Mouse (Mus musculus) limb, embryonic 14.5 days (tissue): ENCODE results near the gene Slc28a3. TPM values are rescaled to one million over a fixed set of nuclear protein-coding genes. Genes with fewer than 3 reads are reported as not detected.

Source experiments
- ATAC-seq: fragments of 200-750 bp; cut with Nextera tagmentation; 2 replicates; pipeline ENCODE4 v1.8.0; 2017; ENCODE audit warnings: low read depth, moderate number of reproducible peaks, moderate TSS enrichment; ENCODE audit not compliant: low FRiP score
- DNase-seq: peaks from one replicate; pipeline ENCODE4 v3.0.0-alpha.2; 2015; ENCODE audit warnings: low spot score
- H3K27ac ChIP-seq: fragments of 300-500 bp; sonication (generic); replicated peaks from 2 replicates; pipeline ENCODE4 v1.5.1; 2014; ENCODE audit warnings: low read depth, mild to moderate bottlenecking, low read length, moderate library complexity, mixed read lengths
- H3K27me3 ChIP-seq: fragments of 300-500 bp; sonication (generic); 2 replicates; pipeline ENCODE4 v1.6.1; 2014; ENCODE audit warnings: low read length, mixed read lengths; ENCODE audit not compliant: control insufficient read depth, insufficient read depth
- H3K36me3 ChIP-seq: fragments of 300-500 bp; sonication (generic); 2 replicates; pipeline ENCODE4 v1.6.1; 2014; ENCODE audit warnings: mild to moderate bottlenecking, low read length, moderate library complexity, mixed read lengths; ENCODE audit not compliant: control insufficient read depth, insufficient read depth
- H3K4me1 ChIP-seq: fragments of 300-500 bp; sonication (generic); 2 replicates; pipeline ENCODE4 v1.6.1; 2014; ENCODE audit warnings: antibody characterized with exemption, low read length, mixed read lengths; ENCODE audit not compliant: control insufficient read depth, insufficient read depth
- H3K4me2 ChIP-seq: fragments of 300-500 bp; sonication (generic); replicated peaks from 2 replicates; pipeline ENCODE4 v1.6.1; 2014; ENCODE audit warnings: low read depth, mild to moderate bottlenecking, low read length, moderate library complexity; ENCODE audit not compliant: severe bottlenecking
- H3K4me3 ChIP-seq: fragments of 300-500 bp; sonication (generic); replicated peaks from 2 replicates; pipeline ENCODE4 v1.5.1; 2014; ENCODE audit warnings: low read length
- H3K9ac ChIP-seq: fragments of 300-500 bp; sonication (generic); 2 replicates; pipeline ENCODE4 v1.6.1; 2014; ENCODE audit warnings: mild to moderate bottlenecking, low read depth, low read length, moderate library complexity; ENCODE audit not compliant: severe bottlenecking
- H3K9me3 ChIP-seq: fragments of 300-500 bp; sonication (generic); 2 replicates; pipeline ENCODE4 v1.6.1; 2016; ENCODE audit warnings: low read length; ENCODE audit not compliant: control insufficient read depth
- POLR2A ChIP-seq: fragments of 200-500 bp; IDR thresholded peaks from 2 replicates; pipeline ENCODE4 v1.8.0; 2012; ENCODE audit warnings: inconsistent platforms, mild to moderate bottlenecking, moderate library complexity, borderline replicate concordance; ENCODE audit not compliant: insufficient read depth, insufficient read length; ENCODE audit errors: extremely low read depth
- WGBS: fragments of 180-500 bp; shearing (Covaris S2); extraction: QIAGEN DNeasy Blood & Tissue Kit; methylation state at CpG from one replicate; pipeline ENCODE4 v1.1.7; 2014; 5-methylcytosine and 5-hydroxymethylcytosine counted together
- polyA plus RNA-seq, 2 experiments: library from polyadenylated mRNA; depleted of rRNA in 1 of 2; stranded (reverse) in 1 of 2; unstranded in 1 of 2; fragments of >200 nt; fragmentation: Nextera tagmentation in 1 of 2; extraction: Ambion mirVana in 1 of 2; gene quantifications; 2 replicates each; pipeline versions ENCODE4 v1.2.1 to v1.2.3; 2012 to 2014

Slc28a3 gene
- polyA plus RNA-seq, 2 experiments = 0.13 TPM; not detected in 1

- peak; percentile 70 for ATAC-seq
Observed at GRCm38 (mm10) chr13:58547570-58547969, 63.1 kb downstream of the Slc28a3 start.

GRCm38 (mm10) chr13:58543688-58544408, 66.8 kb downstream of the Slc28a3 start:
- Histone ChIP-seq H3K27me3 (no peaks in the 10 kb centered on the region), H3K27ac (no peak overlapping the region), H3K36me3 (no peaks in the 10 kb centered on the region), H3K9me3 (no peaks in the 10 kb centered on the region), H3K4me1 (0 out of 2 replicates have a peak, but pooled peaks cover 2% of the 10 kb centered on the region), H3K4me2 (no peak overlapping the region), H3K9ac (no peak overlapping the region), H3K4me3 (no peak overlapping the region)
- no peak for TF ChIP-seq POLR2A
- 47% methylated on average over 12 of the region's 12 CpGs for WGBS
- no peak for DNase-seq
- no peak for ATAC-seq

More at GRCm38 (mm10) chr13:58547570-58547969, 63.1 kb downstream of the Slc28a3 start:
- Histone ChIP-seq H3K36me3 (no peaks in the 10 kb centered on the region), H3K4me1 (0 out of 2 replicates have a peak, but pooled peaks cover 2% of the 10 kb centered on the region), H3K4me3 (no peak overlapping the region), H3K9me3 (no peaks in the 10 kb centered on the region), H3K27ac (peak overlapping the region; percentile 44), H3K4me2 (no peak overlapping the region), H3K27me3 (no peaks in the 10 kb centered on the region), H3K9ac (no peak overlapping the region)
- 44% methylated on average over 7 of the region's 7 CpGs for WGBS
- TF ChIP-seq POLR2A = no peak
- DNase-seq = peak; percentile 69

GRCm38 (mm10) chr13:58543066-58543465, 67.6 kb downstream of the Slc28a3 start:
- no peaks in the 10 kb centered on the region for H3K9me3 ChIP-seq
- no peak overlapping the region for H3K4me2 ChIP-seq
- no peaks in the 10 kb centered on the region for H3K27me3 ChIP-seq
- no peak for TF ChIP-seq POLR2A
- peak; percentile 56; the same call in 1 of the 2 replicates for ATAC-seq
- H3K27ac ChIP-seq = no peak overlapping the region
- 39% methylated on average over 7 of the region's 7 CpGs for WGBS
- H3K4me3 ChIP-seq = no peak overlapping the region
- H3K9ac ChIP-seq = no peak overlapping the region
- H3K4me1 ChIP-seq = 0 out of 2 replicates have a peak, but pooled peaks cover 2% of the 10 kb centered on the region
- peak; percentile 69 for DNase-seq
- no peaks in the 10 kb centered on the region for H3K36me3 ChIP-seq

- H3K27me3 ChIP-seq = no peaks in the 10 kb centered on the region
- no peak overlapping the region for H3K4me2 ChIP-seq
- no peak for ATAC-seq
- no peaks in the 10 kb centered on the region for H3K9me3 ChIP-seq
- H3K9ac ChIP-seq = no peak overlapping the region
- DNase-seq = no peak
- H3K27ac ChIP-seq = no peak overlapping the region
- H3K36me3 ChIP-seq = no peaks in the 10 kb centered on the region
- no peak overlapping the region for H3K4me3 ChIP-seq
- no peak for TF ChIP-seq POLR2A
- H3K4me1 ChIP-seq = 0 out of 2 replicates have a peak, but pooled peaks cover 2% of the 10 kb centered on the region
- WGBS = 89% methylated on average over 10 of the region's 10 CpGs
Observed at GRCm38 (mm10) chr13:58542601-58543041, 68.1 kb downstream of the Slc28a3 start.

GRCm38 (mm10) chr13:58542167-58542566, 68.5 kb downstream of the Slc28a3 start:
- Histone ChIP-seq H3K4me1 (0 out of 2 replicates have a peak, but pooled peaks cover 2% of the 10 kb centered on the region), H3K27me3 (no peaks in the 10 kb centered on the region), H3K27ac (no peak overlapping the region), H3K4me2 (no peak overlapping the region), H3K9ac (no peak overlapping the region), H3K36me3 (no peaks in the 10 kb centered on the region), H3K9me3 (no peaks in the 10 kb centered on the region), H3K4me3 (no peak overlapping the region)
- 56% methylated on average over 8 of the region's 8 CpGs for WGBS
- ATAC-seq (no peak), DNase-seq (no peak)
- TF ChIP-seq POLR2A = no peak

GRCm38 (mm10) chr13:58541620-58542019, 69.1 kb downstream of the Slc28a3 start:
- no peak overlapping the region for H3K9ac ChIP-seq
- no peak overlapping the region for H3K4me3 ChIP-seq
- no peak overlapping the region for H3K27ac ChIP-seq
- no peak for ATAC-seq
- no peak for DNase-seq
- no peaks in the 10 kb centered on the region for H3K9me3 ChIP-seq
- WGBS = 68% methylated on average over 4 of the region's 4 CpGs
- H3K27me3 ChIP-seq = no peaks in the 10 kb centered on the region
- 0 out of 2 replicates have a peak, but pooled peaks cover 2% of the 10 kb centered on the region for H3K4me1 ChIP-seq
- H3K4me2 ChIP-seq = no peak overlapping the region
- TF ChIP-seq POLR2A = no peak
- H3K36me3 ChIP-seq = no peaks in the 10 kb centered on the region
